Mouse (Mus musculus) liver, embryonic 11.5 days (tissue): Measurements from ENCODE around the gene Coq8a. TPM values are rescaled to one million over a fixed set of nuclear protein-coding genes. Genes with fewer than 3 reads are reported as not detected.

ENCODE experiments used
- polyA plus RNA-seq: library from polyadenylated mRNA; unstranded; fragments of >200 nt; fragmentation: Nextera tagmentation; extraction: Ambion mirVana; gene quantifications from 2 replicates; pipeline ENCODE4 v1.2.1, GENCODE M21; 2014

Coq8a gene
- polyA plus RNA-seq, 1 experiment from 2014 or later = 6.7 TPM

Other genes with a start within 250 kb of the Coq8a start
- 11.2 and 13.1 TPM in 2 replicates for gene Cdc42bpa, start 239.1 kb downstream of the Coq8a start, polyA plus RNA-seq
- 30.9 and 31.3 TPM in 2 replicates for gene Psen2, start 63.8 kb upstream of the Coq8a start, polyA plus RNA-seq
- 4.1 and 4.3 TPM in 2 replicates for gene Itpkb, start 130.9 kb upstream of the Coq8a start, polyA plus RNA-seq